Mouse (Mus musculus): ENCODE measurements around the gene Tssk2. TPM values are rescaled to one million over a fixed set of nuclear protein-coding genes. Genes with fewer than 3 reads are reported as not detected.

The Tssk2 gene
- polyA plus RNA-seq, 1 experiment from 2014 or later = not detected

GRCm38 (mm10) chr16:17896091-17896490 is 2.3 kb upstream of the Tssk2 start:
- peaks cover 9% of the 10 kb centered on the region for H3K4me1 ChIP-seq (replicated peaks)
- H3K9ac ChIP-seq = no peak overlapping the region
- no peak overlapping the region for H3K27ac ChIP-seq (replicated peaks)
- no peak for ATAC-seq (ENCODE audit: insufficient read depth)
- H3K4me2 ChIP-seq = no peak overlapping the region
- H3K4me3 ChIP-seq (replicated peaks) = no peak overlapping the region
- no peaks in the 10 kb centered on the region for H3K27me3 ChIP-seq
- H3K36me3 ChIP-seq (replicated peaks) = peaks cover 13% of the 10 kb centered on the region
- no peaks in the 10 kb centered on the region for H3K9me3 ChIP-seq (replicated peaks)

DNA sequence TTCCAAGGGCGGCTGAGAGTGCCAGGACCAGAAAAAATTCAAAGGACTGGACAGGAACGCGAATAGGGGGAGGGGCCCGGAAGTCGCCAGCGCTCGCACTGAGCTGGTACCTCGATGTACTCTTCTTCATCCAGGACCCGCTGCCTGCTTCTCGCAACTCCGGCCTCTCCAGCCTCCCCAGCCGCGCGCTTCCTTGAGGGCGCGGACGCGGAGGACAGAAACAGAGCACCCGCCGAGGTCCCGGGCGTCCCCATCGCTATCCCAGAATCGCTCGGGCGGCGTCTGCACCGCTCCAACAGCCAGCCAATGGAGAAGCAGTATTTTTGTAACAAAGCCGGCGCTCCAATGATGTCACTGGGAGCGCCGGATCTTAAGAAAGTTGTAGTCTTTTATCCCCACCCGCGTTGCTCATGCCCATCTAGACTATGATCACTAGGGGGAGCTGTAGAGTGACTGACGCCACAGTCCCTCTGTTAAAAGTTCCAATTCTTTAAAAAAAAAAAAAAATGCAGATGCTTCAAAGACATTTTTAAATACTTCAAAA is 12.7 kb downstream of the Tssk2 start, which contains the start of gene Ess2:
Ess2 (minus strand) TSS at position 297 of the 544 bp plus-strand sequence.
- Histone ChIP-seq H3K4me3 (replicated peaks) (peak within 1 kb of the TSS; percentile 80), H3K9ac (peak within 1 kb of the TSS; percentile 67), H3K4me1 (replicated peaks) (peaks cover 24% of the 10 kb centered on the region), H3K27me3 (peaks cover 47% of the 10 kb centered on the region), H3K9me3 (replicated peaks) (no peaks in the 10 kb centered on the region), H3K27ac (replicated peaks) (peak within 1 kb of the TSS; percentile 49; the same call in 1 of the 2 replicates), H3K4me2 (peak within 1 kb of the TSS; percentile 86), H3K36me3 (replicated peaks) (peaks cover 33% of the 10 kb centered on the region)
- under 1% methylated on average over 35 of the region's 35 CpGs for whole genome bisulfite sequencing (ENCODE audit: insufficient replicate concordance)
- peak; percentile 90 for ATAC-seq (ENCODE audit: insufficient read depth)

GRCm38 (mm10) chr16:17914307-17915249 is 16.1 kb downstream of the Tssk2 start, which contains the start of gene Gsc2:
TSS of gene Gsc2 (minus strand) at chr16:17915059.
- H3K4me2 ChIP-seq = peak within 1 kb of the TSS; percentile 66
- no peak for ATAC-seq (ENCODE audit: insufficient read depth)
- H3K27ac ChIP-seq (replicated peaks) = no peak within 1 kb of the TSS
- H3K27me3 ChIP-seq = peaks cover 77% of the 10 kb centered on the region
- under 1% methylated on average over 106 of the region's 106 CpGs for WGBS (ENCODE audit: insufficient replicate concordance)
- peak within 1 kb of the TSS; percentile 45 for H3K4me3 ChIP-seq (replicated peaks)
- peaks cover 24% of the 10 kb centered on the region for H3K4me1 ChIP-seq (replicated peaks)
- H3K36me3 ChIP-seq (replicated peaks) = no peaks in the 10 kb centered on the region
- no peaks in the 10 kb centered on the region for H3K9me3 ChIP-seq (replicated peaks)
- H3K9ac ChIP-seq = no peak within 1 kb of the TSS

- Histone ChIP-seq H3K27ac (replicated peaks) (no peak overlapping the region), H3K27me3 (peaks cover 47% of the 10 kb centered on the region), H3K36me3 (replicated peaks) (peaks cover 10% of the 10 kb centered on the region), H3K4me3 (replicated peaks) (peak overlapping the region; percentile 85), H3K4me1 (replicated peaks) (peaks cover 29% of the 10 kb centered on the region), H3K9ac (no peak overlapping the region), H3K4me2 (peak overlapping the region; percentile 83), H3K9me3 (replicated peaks) (no peaks in the 10 kb centered on the region)
- 30% methylated on average over 20 of the region's 20 CpGs for WGBS (ENCODE audit: insufficient replicate concordance)
- ATAC-seq (ENCODE audit: insufficient read depth) = no peak
Measured at GRCm38 (mm10) chr16:17920586-17920985, 22.1 kb downstream of the Tssk2 start.

GRCm38 (mm10) chr16:17921325-17922162 is 23.1 kb downstream of the Tssk2 start:
- H3K27ac ChIP-seq (replicated peaks) = peak overlapping the region; percentile 88
- 1% methylated on average over 47 of the region's 47 CpGs for WGBS (ENCODE audit: insufficient replicate concordance)
- ATAC-seq (ENCODE audit: insufficient read depth) = peak; percentile 86
- peak overlapping the region; percentile 83 for H3K4me2 ChIP-seq
- peaks cover 15% of the 10 kb centered on the region for H3K36me3 ChIP-seq (replicated peaks)
- peak overlapping the region; percentile 78 for H3K9ac ChIP-seq
- peak overlapping the region; percentile 85 for H3K4me3 ChIP-seq (replicated peaks)
- no peaks in the 10 kb centered on the region for H3K9me3 ChIP-seq (replicated peaks)
- H3K27me3 ChIP-seq = peaks cover 38% of the 10 kb centered on the region
- peaks cover 39% of the 10 kb centered on the region for H3K4me1 ChIP-seq (replicated peaks)

- peak overlapping the region; percentile 80 for H3K27ac ChIP-seq (replicated peaks)
- ATAC-seq (ENCODE audit: insufficient read depth) = peak; percentile 22
Measured at GRCm38 (mm10) chr16:17922163-17922538, 23.7 kb downstream of the Tssk2 start.

GRCm38 (mm10) chr16:17927351-17928082 is 29.1 kb downstream of the Tssk2 start:
- no peaks in the 10 kb centered on the region for H3K27me3 ChIP-seq
- ATAC-seq (ENCODE audit: insufficient read depth) = peak; percentile 19
- 2% methylated on average over 72 of the region's 72 CpGs for WGBS (ENCODE audit: insufficient replicate concordance)
- H3K4me1 ChIP-seq (replicated peaks) = peaks cover 53% of the 10 kb centered on the region
- peak overlapping the region; percentile 100 for H3K4me2 ChIP-seq
- peak overlapping the region; percentile 83 for H3K9ac ChIP-seq
- peak overlapping the region; percentile 91 for H3K4me3 ChIP-seq (replicated peaks)
- no peaks in the 10 kb centered on the region for H3K9me3 ChIP-seq (replicated peaks)
- H3K36me3 ChIP-seq (replicated peaks) = peaks cover 15% of the 10 kb centered on the region
- peak overlapping the region; percentile 92 for H3K27ac ChIP-seq (replicated peaks)

More at GRCm38 (mm10) chr16:17922163-17922538, 23.7 kb downstream of the Tssk2 start:
- peaks cover 45% of the 10 kb centered on the region for H3K4me1 ChIP-seq (replicated peaks)
- H3K9me3 ChIP-seq (replicated peaks) = no peaks in the 10 kb centered on the region
- peak overlapping the region; percentile 78 for H3K9ac ChIP-seq
- H3K36me3 ChIP-seq (replicated peaks) = peaks cover 15% of the 10 kb centered on the region
- peak overlapping the region; percentile 85 for H3K4me3 ChIP-seq (replicated peaks)
- H3K27me3 ChIP-seq = peaks cover 32% of the 10 kb centered on the region
- H3K4me2 ChIP-seq = peak overlapping the region; percentile 83
- WGBS (ENCODE audit: insufficient replicate concordance) = under 1% methylated on average over 14 of the region's 14 CpGs

DNA sequence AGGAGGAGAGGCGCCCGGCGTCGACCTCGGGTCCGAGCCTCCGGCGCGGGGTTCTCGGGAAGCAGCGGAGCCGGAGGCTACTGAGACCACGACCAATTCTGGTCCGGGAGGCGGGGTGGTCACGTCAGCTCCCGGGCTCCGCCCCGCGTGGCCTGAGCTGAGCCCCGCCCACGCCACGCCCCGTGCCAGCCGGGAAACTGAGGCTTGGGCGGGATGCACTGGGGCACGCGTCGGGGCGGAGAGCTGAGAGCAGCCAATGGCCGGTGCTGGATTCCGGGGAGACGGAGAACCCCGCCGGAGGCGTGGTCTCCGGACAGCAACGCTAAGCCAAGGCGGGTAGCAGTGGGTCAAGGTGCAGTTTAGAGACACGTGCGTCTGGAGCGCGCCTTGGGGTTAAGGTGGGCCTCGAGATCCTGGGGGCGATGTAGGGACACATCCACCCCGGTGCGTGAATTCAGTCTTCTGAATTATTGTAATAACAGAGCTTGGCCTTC is 29.7 kb downstream of the Tssk2 start, which contains the start of gene Slc25a1:
Slc25a1 (minus strand) TSS at position 133 of the 494 bp plus-strand sequence.
- Histone ChIP-seq H3K9ac (peak within 1 kb of the TSS; percentile 83), H3K4me1 (replicated peaks) (peaks cover 50% of the 10 kb centered on the region), H3K36me3 (replicated peaks) (peaks cover 15% of the 10 kb centered on the region), H3K27me3 (no peaks in the 10 kb centered on the region), H3K27ac (replicated peaks) (peak within 1 kb of the TSS; percentile 92), H3K9me3 (replicated peaks) (no peaks in the 10 kb centered on the region), H3K4me2 (peak within 1 kb of the TSS; percentile 100), H3K4me3 (replicated peaks) (peak within 1 kb of the TSS; percentile 91)
- ATAC-seq (ENCODE audit: insufficient read depth) = peak; percentile 84
- WGBS (ENCODE audit: insufficient replicate concordance) = under 1% methylated on average over 47 of the region's 47 CpGs

GRCm38 (mm10) chr16:17928627-17929104 is 30.2 kb downstream of the Tssk2 start:
- peak overlapping the region; percentile 100 for H3K4me2 ChIP-seq
- WGBS (ENCODE audit: insufficient replicate concordance) = under 1% methylated on average over 9 of the region's 9 CpGs

DNA sequence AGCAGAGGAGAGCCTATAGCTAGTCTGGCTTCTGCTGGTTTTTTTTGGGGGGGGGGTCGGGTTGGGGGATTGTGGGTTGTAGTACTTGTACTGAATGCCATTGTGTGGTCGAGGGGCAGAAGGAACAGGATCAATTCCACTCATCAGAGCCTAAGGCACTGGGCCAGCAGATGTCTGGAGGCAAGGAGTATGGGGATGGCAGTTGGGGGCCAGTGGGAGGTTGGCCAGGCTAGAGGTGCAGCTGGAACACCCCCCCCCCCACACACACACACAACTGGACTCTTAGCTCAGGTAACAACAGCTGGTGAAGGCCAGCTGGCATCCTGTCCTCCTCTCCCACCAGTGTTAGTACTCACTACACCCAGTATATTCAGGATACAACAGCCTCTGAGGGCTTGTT is 30.8 kb downstream of the Tssk2 start:
- no peak overlapping the region for H3K9ac ChIP-seq
- no peaks in the 10 kb centered on the region for H3K9me3 ChIP-seq (replicated peaks)
- no peak overlapping the region for H3K4me3 ChIP-seq (replicated peaks)
- peak overlapping the region; percentile 92 for H3K27ac ChIP-seq (replicated peaks)
- peak overlapping the region; percentile 100; the same call in 1 of the 2 replicates for H3K4me2 ChIP-seq
- no peak for ATAC-seq (ENCODE audit: insufficient read depth)
- H3K36me3 ChIP-seq (replicated peaks) = peaks cover 15% of the 10 kb centered on the region
- H3K4me1 ChIP-seq (replicated peaks) = peaks cover 57% of the 10 kb centered on the region
- 22% methylated on average over 2 of the region's 2 CpGs for WGBS (ENCODE audit: insufficient replicate concordance)
- H3K27me3 ChIP-seq = no peaks in the 10 kb centered on the region

More at GRCm38 (mm10) chr16:17928627-17929104, 30.2 kb downstream of the Tssk2 start:
- Histone ChIP-seq H3K4me1 (replicated peaks) (peaks cover 52% of the 10 kb centered on the region), H3K27me3 (no peaks in the 10 kb centered on the region), H3K36me3 (replicated peaks) (peaks cover 15% of the 10 kb centered on the region), H3K9me3 (replicated peaks) (no peaks in the 10 kb centered on the region), H3K4me3 (replicated peaks) (peak overlapping the region; percentile 91), H3K9ac (peak overlapping the region; percentile 83), H3K27ac (replicated peaks) (peak overlapping the region; percentile 92)
- ATAC-seq (ENCODE audit: insufficient read depth) = peak; percentile 59

Data from liver, embryonic 15.5 days (tissue).